Mouse (Mus musculus): ENCODE measurements around the gene Rasip1. TPM values are rescaled to one million over a fixed set of nuclear protein-coding genes. Genes with fewer than 3 reads are reported as not detected.

Rasip1 gene
- total RNA-seq, 2 experiments from 2014 or later = 6.1 to 6.5 TPM

GRCm38 (mm10) chr7:45681046-45681736, 53.9 kb downstream of the Rasip1 start:
- no peak for DNase-seq (ENCODE audit: extremely low spot score in 1 of 2, low spot score in 1 of 2)

GRCm38 (mm10) chr7:45682144-45683126, 55.1 kb downstream of the Rasip1 start:
- DNase-seq (ENCODE audit: extremely low spot score in 1 of 2, low spot score in 1 of 2) = peak; percentile 83 to 93

GRCm38 (mm10) chr7:45683396-45684050, 56.2 kb downstream of the Rasip1 start, which contains the start of gene Ntn5:
Ntn5 (plus strand) TSS chr7:45684022.
- no peak for DNase-seq (ENCODE audit: extremely low spot score in 1 of 2, low spot score in 1 of 2)

GRCm38 (mm10) chr7:45685811-45686210, 58.5 kb downstream of the Rasip1 start:
- DNase-seq (ENCODE audit: extremely low spot score in 1 of 2, low spot score in 1 of 2) = no peak

- DNase-seq (ENCODE audit: extremely low spot score in 1 of 2, low spot score in 1 of 2) = no peak
These were observed 59.6 kb downstream of the Rasip1 start for GRCm38 (mm10) chr7:45686841-45687240.

Other genes starting within 250 kb of the Rasip1 start
- gene Snrnp70, start 231.7 kb upstream of the Rasip1 start, total RNA-seq (2021) = 100 to 1,000 TPM; 288 to 443 TPM
- gene Kcna7, start 221.8 kb upstream of the Rasip1 start, total RNA-seq (2021) = not detected
- gene Ntf5, start 213.8 kb upstream of the Rasip1 start, total RNA-seq (2021) = under 1 TPM in 1 of 2 experiments, not detected in 1; 0.22 TPM
- gene Lhb, start 206.7 kb upstream of the Rasip1 start, total RNA-seq (2021) = under 1 TPM in 1 of 2 experiments, not detected in 1; 0.57 TPM
- 10 to 100 TPM; 13.9 to 16.5 TPM for gene Gys1, start 192.6 kb upstream of the Rasip1 start, total RNA-seq (2021)
- gene Ruvbl2, start 189.4 kb upstream of the Rasip1 start, total RNA-seq (2021) = 10 to 100 TPM; 34.3 to 40.6 TPM
- gene Ftl1, start 167.6 kb upstream of the Rasip1 start, total RNA-seq (2021) = 100 to 1,000 TPM; 204 to 228 TPM
- 10 to 100 TPM; 81.6 to 82.1 TPM for gene Bax, start 160.6 kb upstream of the Rasip1 start, total RNA-seq (2021)
- not detected for gene Tulp2, start 145.6 kb upstream of the Rasip1 start, total RNA-seq (2021)
- 1 to 10 TPM in 1 of 2 experiments, under 1 TPM in 1; 0.63 to 1.1 TPM for gene Gm45808, start 140.7 kb upstream of the Rasip1 start, total RNA-seq (2021)
- 1 to 10 TPM; 3.1 to 5.7 TPM for gene Dhdh, start 138.7 kb upstream of the Rasip1 start, total RNA-seq (2021)
- gene Nucb1, start 117.1 kb upstream of the Rasip1 start, total RNA-seq (2021) = 100 to 1,000 TPM; 102 to 105 TPM
- 10 to 100 TPM; 19.6 to 21.6 TPM for gene Ppp1r15a, start 101.2 kb upstream of the Rasip1 start, total RNA-seq (2021)
- gene Plekha4, start 101.2 kb upstream of the Rasip1 start, total RNA-seq (2021) = under 1 TPM; 0.47 TPM
- gene Hsd17b14, start 72.6 kb upstream of the Rasip1 start, total RNA-seq (2021) = under 1 TPM in 1 of 2 experiments, not detected in 1; 0.54 TPM
- gene Bcat2, start 57.3 kb upstream of the Rasip1 start, total RNA-seq (2021) = 10 to 100 TPM; 20.5 to 23.4 TPM
- gene Fgf21, start 12.0 kb upstream of the Rasip1 start, total RNA-seq (2021) = not detected
- not detected for gene Fut1, start 10.2 kb upstream of the Rasip1 start, total RNA-seq (2021)
- gene Izumo1, start 5.7 kb upstream of the Rasip1 start, total RNA-seq (2021) = not detected
- 1 to 10 TPM; 3.1 to 3.4 TPM for gene Mamstr, start 12.5 kb downstream of the Rasip1 start, total RNA-seq (2021)
- gene Fut2, start 38.9 kb downstream of the Rasip1 start, total RNA-seq (2021) = under 1 TPM; 0.31 to 0.32 TPM
- 1 to 10 TPM; 3.4 to 4.5 TPM for gene Ntn5, start 56.5 kb downstream of the Rasip1 start, total RNA-seq (2021)
- gene Sec1, start 66.9 kb downstream of the Rasip1 start, total RNA-seq (2021) = under 1 TPM; 0.80 to 0.86 TPM
- gene Car11, start 72.4 kb downstream of the Rasip1 start, total RNA-seq (2021) = 100 to 1,000 TPM; 164 to 190 TPM
- gene Dbp, start 77.6 kb downstream of the Rasip1 start, total RNA-seq (2021) = 10 to 100 TPM; 65.3 to 80.4 TPM
- 100 to 1,000 TPM; 342 to 393 TPM for gene Rpl18, start 88.0 kb downstream of the Rasip1 start, total RNA-seq (2021)
- 10 to 100 TPM; 33.7 to 34.7 TPM for gene Sphk2, start 90.5 kb downstream of the Rasip1 start, total RNA-seq (2021)
- gene Fam83e, start 93.7 kb downstream of the Rasip1 start, total RNA-seq (2021) = under 1 TPM; 0.12 to 0.21 TPM
- gene Spaca4, start 98.3 kb downstream of the Rasip1 start, total RNA-seq (2021) = not detected
- gene Lmtk3, start 156.2 kb downstream of the Rasip1 start, total RNA-seq (2021) = 100 to 1,000 TPM; 256 to 314 TPM
- gene Sult2b1, start 157.2 kb downstream of the Rasip1 start, total RNA-seq (2021) = 1 to 10 TPM; 6.8 to 9.1 TPM
- gene Cyth2, start 187.1 kb downstream of the Rasip1 start, total RNA-seq (2021) = 100 to 1,000 TPM; 153 to 154 TPM
- gene Kcnj14, start 197.3 kb downstream of the Rasip1 start, total RNA-seq (2021) = 1 to 10 TPM; 1.4 to 2.6 TPM
- 10 to 100 TPM; 20.0 to 20.8 TPM for gene Grwd1, start 203.5 kb downstream of the Rasip1 start, total RNA-seq (2021)
- gene Kdelr1, start 245.3 kb downstream of the Rasip1 start, total RNA-seq (2021) = 10 to 100 TPM; 74.9 to 75.2 TPM

Measured in layer of hippocampus, postnatal 25 days (tissue).